Mouse (Mus musculus): Measurements from ENCODE around the gene Tmem88. TPM values are rescaled to one million over a fixed set of nuclear protein-coding genes. Genes with fewer than 3 reads are reported as not detected.

Tmem88 gene
- polyA plus RNA-seq (2015; fragmentation: Nextera tagmentation; extraction: Ambion mirVana), result 6.9 and 9.2 TPM in 2 replicates

GRCm38 (mm10) chr11:69398059-69398458 is at the start of gene Tmem88:
Gene Tmem88, minus strand, starts transcription at chr11:69398234.

GRCm38 (mm10) chr11:69413221-69414181 is 15.5 kb upstream of the Tmem88 start, which contains the start of gene Kdm6b:
Gene Kdm6b, minus strand, starts transcription at chr11:69413675.

GRCm38 (mm10) chr11:69395235-69395633 is 2.8 kb downstream of the Tmem88 start, which contains the start of the genes Naa38 and Cyb5d1:
Gene Naa38, plus strand, starts transcription at chr11:69395487.
Gene Cyb5d1, minus strand, starts transcription at chr11:69395631.

GRCm38 (mm10) chr11:69369215-69369989 is 28.6 kb downstream of the Tmem88 start, which contains the start of gene Chd3:
Gene Chd3, minus strand, starts transcription at chr11:69369406.

Other genes starting within 250 kb of the Tmem88 start
- gene Alox12b, start 241.2 kb downstream of the Tmem88 start, polyA plus RNA-seq (2015; fragmentation: Nextera tagmentation; extraction: Ambion mirVana), result 1.4 and 2.0 TPM in 2 replicates
- 2.5 and 3.2 TPM in 2 replicates for gene Alox8, start 200.4 kb downstream of the Tmem88 start, polyA plus RNA-seq (2015; fragmentation: Nextera tagmentation; extraction: Ambion mirVana)
- gene Gucy2e, start 161.2 kb downstream of the Tmem88 start, polyA plus RNA-seq (2015; fragmentation: Nextera tagmentation; extraction: Ambion mirVana), result 0.53 and 0.88 TPM in 2 replicates
- gene Cntrob, start 74.5 kb downstream of the Tmem88 start, polyA plus RNA-seq (2015; fragmentation: Nextera tagmentation; extraction: Ambion mirVana), result 8.1 and 10.7 TPM in 2 replicates
- gene Trappc1, start 74.3 kb downstream of the Tmem88 start, polyA plus RNA-seq (2015; fragmentation: Nextera tagmentation; extraction: Ambion mirVana), result 174 and 181 TPM in 2 replicates
- 7.3 and 8.1 TPM in 2 replicates for gene Kcnab3, start 72.0 kb downstream of the Tmem88 start, polyA plus RNA-seq (2015; fragmentation: Nextera tagmentation; extraction: Ambion mirVana)
- 252 and 273 TPM in 2 replicates for gene Rnf227, start 57.8 kb downstream of the Tmem88 start, polyA plus RNA-seq (2015; fragmentation: Nextera tagmentation; extraction: Ambion mirVana)
- gene Chd3, start 28.8 kb downstream of the Tmem88 start, polyA plus RNA-seq (2015; fragmentation: Nextera tagmentation; extraction: Ambion mirVana), result 49.9 and 63.9 TPM in 2 replicates
- gene Naa38, start 2.7 kb downstream of the Tmem88 start, polyA plus RNA-seq (2015; fragmentation: Nextera tagmentation; extraction: Ambion mirVana), result 189 and 200 TPM in 2 replicates
- 18.6 and 21.2 TPM in 2 replicates for gene Cyb5d1, start 2.6 kb downstream of the Tmem88 start, polyA plus RNA-seq (2015; fragmentation: Nextera tagmentation; extraction: Ambion mirVana)
- 21.5 and 23.6 TPM in 2 replicates for gene Kdm6b, start 15.4 kb upstream of the Tmem88 start, polyA plus RNA-seq (2015; fragmentation: Nextera tagmentation; extraction: Ambion mirVana)
- 2.8 and 4.7 TPM in 2 replicates for gene Dnah2, start 150.9 kb upstream of the Tmem88 start, polyA plus RNA-seq (2015; fragmentation: Nextera tagmentation; extraction: Ambion mirVana)
- 132 and 148 TPM in 2 replicates for gene Efnb3, start 162.0 kb upstream of the Tmem88 start, polyA plus RNA-seq (2015; fragmentation: Nextera tagmentation; extraction: Ambion mirVana)
- gene Wrap53, start 182.0 kb upstream of the Tmem88 start, polyA plus RNA-seq (2015; fragmentation: Nextera tagmentation; extraction: Ambion mirVana), result 12.1 and 13.1 TPM in 2 replicates
- gene Trp53, start 182.1 kb upstream of the Tmem88 start, polyA plus RNA-seq (2015; fragmentation: Nextera tagmentation; extraction: Ambion mirVana), result 31.4 and 33.8 TPM in 2 replicates
- gene Atp1b2, start 207.7 kb upstream of the Tmem88 start, polyA plus RNA-seq (2015; fragmentation: Nextera tagmentation; extraction: Ambion mirVana), result 226 and 228 TPM in 2 replicates
- not detected in 2 replicates for gene Shbg, start 219.7 kb upstream of the Tmem88 start, polyA plus RNA-seq (2015; fragmentation: Nextera tagmentation; extraction: Ambion mirVana)
- gene Sat2, start 223.8 kb upstream of the Tmem88 start, polyA plus RNA-seq (2015; fragmentation: Nextera tagmentation; extraction: Ambion mirVana), result 29.9 and 31.5 TPM in 2 replicates
- gene Fxr2, start 234.8 kb upstream of the Tmem88 start, polyA plus RNA-seq (2015; fragmentation: Nextera tagmentation; extraction: Ambion mirVana), result 29.7 and 32.1 TPM in 2 replicates

All from neural tube, postnatal 0 days (tissue).